Mouse (Mus musculus): Measurements from ENCODE around the gene Galnt13. TPM values are rescaled to one million over a fixed set of nuclear protein-coding genes. Genes with fewer than 3 reads are reported as not detected.

Galnt13 gene
- polyA plus RNA-seq, 1 experiment from 2014 or later, result 12.0 TPM

- no peak for ATAC-seq (ENCODE audit: low read depth)
- H3K4me2 ChIP-seq, result no peak overlapping the region
- no peak overlapping the region for H3K9ac ChIP-seq
- no peaks in the 10 kb centered on the region for H3K36me3 ChIP-seq
- no peaks in the 10 kb centered on the region for H3K27me3 ChIP-seq
- WGBS, result 80% methylated on average over 3 of the region's 3 CpGs
- H3K4me3 ChIP-seq, result no peak overlapping the region
- H3K4me1 ChIP-seq (replicated peaks), result no peaks in the 10 kb centered on the region
- no peak overlapping the region for H3K27ac ChIP-seq (replicated peaks)
- H3K9me3 ChIP-seq, result no peaks in the 10 kb centered on the region
These were observed 671.7 kb downstream of the Galnt13 start for GRCm38 (mm10) chr2:55107828-55108227.

GRCm38 (mm10) chr2:55153089-55153488 is 717.0 kb downstream of the Galnt13 start:
- H3K9me3 ChIP-seq, result no peaks in the 10 kb centered on the region
- no peak overlapping the region for H3K4me2 ChIP-seq
- H3K4me3 ChIP-seq, result no peak overlapping the region
- no peak overlapping the region for H3K27ac ChIP-seq (replicated peaks)
- ATAC-seq (ENCODE audit: low read depth), result no peak
- no peaks in the 10 kb centered on the region for H3K36me3 ChIP-seq
- no peak overlapping the region for H3K9ac ChIP-seq
- no peaks in the 10 kb centered on the region for H3K27me3 ChIP-seq
- no peaks in the 10 kb centered on the region for H3K4me1 ChIP-seq (replicated peaks)

GRCm38 (mm10) chr2:55164781-55165180 is 728.7 kb downstream of the Galnt13 start:
- H3K4me3 ChIP-seq, result no peak overlapping the region
- no peaks in the 10 kb centered on the region for H3K4me1 ChIP-seq (replicated peaks)
- no peaks in the 10 kb centered on the region for H3K27me3 ChIP-seq
- no peak overlapping the region for H3K9ac ChIP-seq
- no peaks in the 10 kb centered on the region for H3K36me3 ChIP-seq
- ATAC-seq (ENCODE audit: low read depth), result no peak
- H3K9me3 ChIP-seq, result no peaks in the 10 kb centered on the region
- H3K4me2 ChIP-seq, result no peak overlapping the region
- WGBS, result 80% methylated on average over 3 of the region's 3 CpGs
- no peak overlapping the region for H3K27ac ChIP-seq (replicated peaks)
